Mouse (Mus musculus) liver, adult 2 months (tissue): ENCODE results near the gene Pyy. TPM values are rescaled to one million over a fixed set of nuclear protein-coding genes. Genes with fewer than 3 reads are reported as not detected.
A peak's percentile ranks its signal among the peaks of the same experiment; 100 is the strongest.

ENCODE experiments used
- DNase-seq: peaks from one replicate; pipeline ENCODE4 v3.0.0-alpha.2; 2011; ENCODE audit warnings: low read depth, low spot score; ENCODE audit errors: extremely low read depth
- H3K27ac ChIP-seq: fragments of 200-500 bp; replicated peaks from 2 replicates; pipeline ENCODE4 v1.5.1; 2012; ENCODE audit warnings: low read depth, mild to moderate bottlenecking, control low read depth, inconsistent platforms, low read length; ENCODE audit not compliant: insufficient read depth
- H3K27me3 ChIP-seq: fragments of 200-500 bp; 2 replicates; pipeline ENCODE4 v1.6.1; 2012; ENCODE audit warnings: mild to moderate bottlenecking, moderate library complexity, low read length, inconsistent platforms; ENCODE audit not compliant: control insufficient read depth, insufficient read depth
- H3K36me3 ChIP-seq: fragments of 200-500 bp; 2 replicates; pipeline ENCODE4 v1.6.1; 2012; ENCODE audit warnings: low read length, inconsistent platforms; ENCODE audit not compliant: control insufficient read depth, insufficient read depth
- H3K4me1 ChIP-seq: fragments of 200-500 bp; 2 replicates; pipeline ENCODE4 v1.6.1; 2011; ENCODE audit warnings: low read length; ENCODE audit not compliant: control insufficient read depth, insufficient read depth
- H3K4me3 ChIP-seq: fragments of 200-500 bp; 2 replicates; pipeline ENCODE4 v1.5.1; 2011; ENCODE audit warnings: low read depth, mild to moderate bottlenecking, control low read depth, low read length, moderate library complexity; ENCODE audit not compliant: insufficient read depth
- H3K79me2 ChIP-seq: fragments of 200-500 bp; 2 replicates; pipeline ENCODE4 v1.6.1; 2012; ENCODE audit warnings: inconsistent platforms, mild to moderate bottlenecking, low read length, moderate library complexity; ENCODE audit not compliant: control insufficient read depth, insufficient read depth
- H3K9ac ChIP-seq: fragments of 200-500 bp; 2 replicates; pipeline ENCODE4 v1.6.1; 2012; ENCODE audit warnings: low read depth, mild to moderate bottlenecking, control low read depth, inconsistent platforms, low read length
- CTCF ChIP-seq: fragments of 200-500 bp; IDR thresholded peaks from 2 replicates; pipeline ENCODE4 v1.5.1; 2011; ENCODE audit warnings: low read depth, low read length, control low read depth
- POLR2A ChIP-seq: fragments of 200-500 bp; IDR thresholded peaks from 2 replicates; pipeline ENCODE4 v1.6.1; 2011; ENCODE audit warnings: low read length, control low read depth; ENCODE audit not compliant: insufficient read depth; ENCODE audit errors: extremely low read depth
- whole genome bisulfite sequencing: fragments of 180-500 bp; shearing (Covaris S2); methylation state at CpG from one replicate; pipeline ENCODE4 v1.1.7; 2018; 5-methylcytosine and 5-hydroxymethylcytosine counted together
- polyA plus RNA-seq: library from polyadenylated mRNA; depleted of rRNA; stranded (reverse); fragments of >200 nt; gene quantifications from 2 replicates; pipeline ENCODE4 v1.2.3, GENCODE M21; 2012; rRNA removed
- total RNA-seq: library from RNA; depleted of rRNA; stranded (reverse); fragments of >200 nt; gene quantifications from 2 replicates; pipeline ENCODE4 v1.2.3, GENCODE M21; 2014; rRNA removed

Gene Pyy
- total and polyA plus RNA-seq, 2 experiments, result 0.35 TPM; not detected in 1

GRCm38 (mm10) chr11:102068969-102069368, 38.7 kb downstream of the Pyy start:
- TF ChIP-seq POLR2A (no peak), CTCF (peak; percentile 10; the same call in 1 of the 2 replicates)
- H3K9ac ChIP-seq, result no peak overlapping the region
- WGBS, result 75% methylated on average over 2 of the region's 2 CpGs
- no peak overlapping the region for H3K4me3 ChIP-seq
- no peaks in the 10 kb centered on the region for H3K36me3 ChIP-seq
- H3K27me3 ChIP-seq, result no peaks in the 10 kb centered on the region
- H3K4me1 ChIP-seq, result no peaks in the 10 kb centered on the region
- H3K27ac ChIP-seq, result no peak overlapping the region
- no peak for DNase-seq
- no peaks in the 10 kb centered on the region for H3K79me2 ChIP-seq

- Histone ChIP-seq H3K27ac (no peak overlapping the region), H3K4me3 (no peak overlapping the region), H3K27me3 (no peaks in the 10 kb centered on the region), H3K79me2 (no peaks in the 10 kb centered on the region), H3K4me1 (no peaks in the 10 kb centered on the region), H3K36me3 (no peaks in the 10 kb centered on the region), H3K9ac (no peak overlapping the region)
- TF ChIP-seq CTCF (no peak), POLR2A (no peak)
- no peak for DNase-seq
- 90% methylated on average over 13 of the region's 13 CpGs for WGBS
Observed at GRCm38 (mm10) chr11:102063076-102063475, 44.6 kb downstream of the Pyy start.

- TF ChIP-seq POLR2A (no peak), CTCF (no peak)
- no peak for DNase-seq
- Histone ChIP-seq H3K27ac (no peak overlapping the region), H3K9ac (no peak overlapping the region), H3K79me2 (no peaks in the 10 kb centered on the region), H3K4me1 (no peaks in the 10 kb centered on the region), H3K27me3 (no peaks in the 10 kb centered on the region), H3K36me3 (no peaks in the 10 kb centered on the region), H3K4me3 (no peak overlapping the region)
- 51% methylated on average over 16 of the region's 16 CpGs for WGBS
Observed at GRCm38 (mm10) chr11:102061941-102062473, 45.6 kb downstream of the Pyy start.

- Histone ChIP-seq H3K27me3 (no peaks in the 10 kb centered on the region), H3K4me3 (peak overlapping the region; percentile 14; the same call in 1 of the 2 replicates), H3K4me1 (no peaks in the 10 kb centered on the region), H3K36me3 (no peaks in the 10 kb centered on the region), H3K27ac (no peak overlapping the region), H3K79me2 (no peaks in the 10 kb centered on the region), H3K9ac (no peak overlapping the region)
- TF ChIP-seq CTCF, result peak; percentile 98
- no peak for TF ChIP-seq POLR2A
- peak; percentile 37 for DNase-seq
- 9% methylated on average over 23 of the region's 23 CpGs for WGBS
Observed at GRCm38 (mm10) chr11:102061236-102061940, 46.2 kb downstream of the Pyy start.

Other genes with a start within 250 kb of the Pyy start
- 0.07 TPM in 1 of 2 replicates, not detected in the other for gene Meox1, start 213.5 kb downstream of the Pyy start, total RNA-seq
- 0.05 TPM in 1 of 2 replicates, not detected in the other for gene Meox1, start 213.5 kb downstream of the Pyy start, polyA plus RNA-seq
- gene Sost, start 140.8 kb downstream of the Pyy start, total RNA-seq, result not detected in 2 replicates
- gene Sost, start 140.8 kb downstream of the Pyy start, polyA plus RNA-seq, result 0.04 and 0.10 TPM in 2 replicates
- not detected in 2 replicates for gene Cfap97d1, start 123.6 kb downstream of the Pyy start, total RNA-seq
- not detected in 2 replicates for gene Cfap97d1, start 123.6 kb downstream of the Pyy start, polyA plus RNA-seq
- 15.8 and 21.7 TPM in 2 replicates for gene Dusp3, start 120.8 kb downstream of the Pyy start, total RNA-seq
- 38.7 and 40.0 TPM in 2 replicates for gene Dusp3, start 120.8 kb downstream of the Pyy start, polyA plus RNA-seq
- gene Mpp3, start 79.4 kb downstream of the Pyy start, total RNA-seq, result 0.07 and 0.28 TPM in 2 replicates
- gene Mpp3, start 79.4 kb downstream of the Pyy start, polyA plus RNA-seq, result 0.06 and 0.19 TPM in 2 replicates
- gene Cd300lg, start 66.3 kb downstream of the Pyy start, total RNA-seq, result 8.4 and 11.1 TPM in 2 replicates
- gene Cd300lg, start 66.3 kb downstream of the Pyy start, polyA plus RNA-seq, result 12.2 and 13.3 TPM in 2 replicates
- under 0.01 and 0.20 TPM in 2 replicates for gene Mpp2, start 19.3 kb downstream of the Pyy start, total RNA-seq
- 0.20 and 0.22 TPM in 2 replicates for gene Mpp2, start 19.3 kb downstream of the Pyy start, polyA plus RNA-seq
- not detected in 2 replicates for gene Ppy, start 6.5 kb downstream of the Pyy start, total RNA-seq
- not detected in 2 replicates for gene Ppy, start 6.5 kb downstream of the Pyy start, polyA plus RNA-seq
- 58.6 and 81.5 TPM in 2 replicates for gene Nags, start 37.7 kb upstream of the Pyy start, total RNA-seq
- gene Nags, start 37.7 kb upstream of the Pyy start, polyA plus RNA-seq, result 135 and 155 TPM in 2 replicates
- 4.2 and 7.7 TPM in 2 replicates for gene Tmem101, start 48.6 kb upstream of the Pyy start, total RNA-seq
- 9.2 and 13.5 TPM in 2 replicates for gene Tmem101, start 48.6 kb upstream of the Pyy start, polyA plus RNA-seq
- 11.4 and 14.1 TPM in 2 replicates for gene Lsm12, start 77.5 kb upstream of the Pyy start, total RNA-seq
- gene Lsm12, start 77.5 kb upstream of the Pyy start, polyA plus RNA-seq, result 24.3 and 24.5 TPM in 2 replicates
- 2.8 and 3.6 TPM in 2 replicates for gene G6pc3, start 81.8 kb upstream of the Pyy start, total RNA-seq
- 17.1 and 25.9 TPM in 2 replicates for gene G6pc3, start 81.8 kb upstream of the Pyy start, polyA plus RNA-seq
- 15.9 and 25.0 TPM in 2 replicates for gene Hdac5, start 122.3 kb upstream of the Pyy start, total RNA-seq
- 38.2 and 60.5 TPM in 2 replicates for gene Hdac5, start 122.3 kb upstream of the Pyy start, polyA plus RNA-seq
- gene BC030867, start 141.1 kb upstream of the Pyy start, total RNA-seq, result 0.27 TPM in 1 of 2 replicates, not detected in the other
- gene BC030867, start 141.1 kb upstream of the Pyy start, polyA plus RNA-seq, result 0.20 and 0.38 TPM in 2 replicates
- gene Asb16, start 160.9 kb upstream of the Pyy start, total RNA-seq, result 0.09 TPM in 1 of 2 replicates, not detected in the other
- gene Asb16, start 160.9 kb upstream of the Pyy start, polyA plus RNA-seq, result 0.16 and 0.20 TPM in 2 replicates
- 18.1 and 19.0 TPM in 2 replicates for gene Tmub2, start 177.1 kb upstream of the Pyy start, total RNA-seq
- gene Tmub2, start 177.1 kb upstream of the Pyy start, polyA plus RNA-seq, result 33.5 and 34.2 TPM in 2 replicates
- 7.1 and 8.5 TPM in 2 replicates for gene Atxn7l3, start 188.8 kb upstream of the Pyy start, total RNA-seq
- gene Atxn7l3, start 188.8 kb upstream of the Pyy start, polyA plus RNA-seq, result 16.8 and 20.6 TPM in 2 replicates
- 19.4 and 19.5 TPM in 2 replicates for gene Ubtf, start 211.9 kb upstream of the Pyy start, total RNA-seq
- gene Ubtf, start 211.9 kb upstream of the Pyy start, polyA plus RNA-seq, result 12.7 and 12.8 TPM in 2 replicates